Mouse (Mus musculus) retina, adult 2 months (tissue): ENCODE results near the gene Mid1.
A peak's percentile ranks its signal among the peaks of the same experiment; 100 is the strongest.
"Not testable (repeated sequence)": the region's sequence is repeated elsewhere in the genome, so short reads cannot be mapped to it uniquely, and the experiment has no call there.

Source experiments
- DNase-seq: peaks from one replicate; pipeline ENCODE4 v3.0.0-alpha.2; 2012; ENCODE audit warnings: low read depth, low spot score

Gene Mid1

GRCm38 (mm10) chrX:169999912-170000641 lies 315.1 kb downstream of the Mid1 start:
- DNase-seq = not testable (repeated sequence)

DNA sequence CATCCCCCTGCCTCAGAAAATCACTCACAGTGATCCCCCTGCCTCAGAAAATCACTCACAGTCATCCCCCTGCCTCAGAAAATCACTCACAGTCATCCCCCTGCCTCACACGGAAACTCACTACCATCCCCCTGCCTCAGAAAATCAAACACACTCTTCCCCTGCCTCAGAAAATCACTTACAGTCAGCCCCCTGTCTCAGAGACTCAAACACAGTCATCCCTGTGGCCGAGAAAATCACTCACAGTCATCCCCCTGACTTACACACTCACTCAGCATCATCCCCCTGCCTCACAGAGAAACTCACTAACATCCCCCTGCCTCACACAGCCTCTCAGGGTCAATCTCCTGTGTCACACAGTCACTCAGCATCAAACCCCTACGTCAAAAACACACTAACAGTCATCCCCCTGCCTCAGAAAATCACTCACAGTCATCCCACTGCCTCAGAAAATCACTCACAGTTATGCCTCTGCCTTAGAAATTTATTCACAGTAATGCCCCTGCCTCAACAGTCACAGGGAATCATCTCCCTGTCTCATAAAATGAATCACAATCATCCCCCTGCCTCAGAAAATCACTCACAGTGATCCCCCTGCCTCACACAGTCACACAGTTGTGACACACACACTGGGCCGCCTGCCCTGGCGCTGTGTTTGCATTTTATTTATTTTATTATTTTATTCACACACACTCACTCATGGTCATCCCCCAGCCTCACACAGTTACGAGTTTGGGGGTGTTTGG lies 315.8 kb downstream of the Mid1 start:
- not testable (repeated sequence) for DNase-seq

GRCm38 (mm10) chrX:170001388-170001695 lies 316.3 kb downstream of the Mid1 start:
- DNase-seq = not testable (repeated sequence)

DNA sequence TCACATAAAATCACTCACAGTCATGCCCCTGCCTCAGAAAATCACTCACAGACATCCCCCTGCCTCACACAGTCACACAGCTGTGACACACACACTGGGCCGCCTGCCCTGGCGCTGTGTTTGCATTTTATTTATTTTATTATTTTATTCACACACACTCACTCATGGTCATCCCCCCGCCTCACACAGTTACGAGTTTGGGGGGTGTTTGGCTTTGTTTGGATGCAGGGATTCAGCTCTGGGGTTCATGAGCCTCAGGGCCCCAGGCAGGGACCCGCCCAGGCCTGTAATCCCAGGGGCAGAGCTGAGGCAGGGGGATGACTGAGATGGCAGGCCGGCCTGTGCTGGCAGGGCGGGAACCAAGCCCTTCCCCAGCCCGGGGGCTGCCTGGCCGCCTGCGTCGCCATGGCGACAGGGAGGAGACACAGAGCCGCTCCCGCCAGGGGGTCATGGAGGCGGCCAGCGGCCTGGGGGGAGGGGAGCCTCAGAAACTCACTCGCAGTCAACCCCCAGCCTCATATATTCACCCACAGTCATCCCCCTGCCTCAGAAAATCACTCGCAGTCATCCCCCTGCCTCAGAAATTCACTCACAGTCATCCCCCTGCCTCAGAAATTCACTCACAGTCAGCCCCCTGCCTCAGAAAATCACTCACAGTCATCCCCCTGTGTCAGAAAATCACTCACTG lies 317.7 kb downstream of the Mid1 start:
- DNase-seq = not testable (repeated sequence)

DNA sequence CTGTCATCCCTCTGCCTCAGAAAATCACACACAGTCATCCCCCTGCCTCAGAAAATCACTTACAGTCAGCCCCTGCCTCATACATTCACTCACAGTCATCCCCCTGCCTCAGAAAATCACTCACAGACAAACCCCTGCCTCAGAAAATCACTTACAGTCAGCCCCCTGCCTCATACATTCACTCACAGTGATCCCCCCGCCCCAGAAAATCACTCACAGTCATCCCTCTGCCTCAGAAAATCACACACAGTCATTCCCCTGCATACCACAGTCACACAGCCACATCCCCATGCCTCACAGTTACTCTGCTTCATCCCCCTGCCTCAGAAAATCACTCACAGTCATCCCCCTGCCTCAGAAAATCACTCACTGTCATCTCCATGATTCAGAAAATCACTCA lies 318.5 kb downstream of the Mid1 start:
- DNase-seq = not testable (repeated sequence)

DNA sequence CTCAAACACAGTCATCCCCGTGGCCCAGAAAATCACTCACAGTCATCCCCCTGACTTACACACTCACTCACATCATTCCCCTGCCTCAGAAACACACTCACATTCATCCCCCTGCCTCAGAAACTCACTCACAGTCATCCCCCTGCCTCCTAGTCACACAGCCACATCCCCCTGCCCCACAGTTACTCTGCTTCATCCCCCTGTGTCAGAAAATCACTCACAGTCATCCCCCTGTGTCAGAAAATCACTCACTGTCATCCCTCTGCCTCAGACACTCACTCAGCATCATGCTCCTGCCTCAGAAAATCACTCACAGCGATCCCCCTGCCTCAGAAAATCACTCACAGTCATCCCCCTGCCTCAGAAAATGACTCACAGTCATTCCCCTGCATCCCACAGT lies 319.2 kb downstream of the Mid1 start:
- DNase-seq = not testable (repeated sequence)

DNA sequence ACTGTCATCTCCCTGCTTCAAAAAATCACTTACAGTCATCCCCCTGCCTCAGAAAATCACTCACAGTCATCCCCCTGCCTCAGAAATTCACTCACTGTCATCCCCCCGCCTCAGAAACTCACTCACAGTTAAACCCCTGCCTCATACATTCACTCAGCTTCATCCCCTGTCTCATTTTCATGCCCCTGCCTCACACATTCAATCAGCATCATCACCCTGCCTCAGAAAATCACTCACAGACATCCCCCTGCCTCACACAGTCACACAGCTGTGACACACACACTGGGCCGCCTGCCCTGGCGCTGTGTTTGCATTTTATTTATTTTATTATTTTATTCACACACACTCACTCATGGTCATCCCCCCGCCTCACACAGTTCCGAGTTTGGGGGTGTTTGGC lies 319.8 kb downstream of the Mid1 start:
- DNase-seq = not testable (repeated sequence)

DNA sequence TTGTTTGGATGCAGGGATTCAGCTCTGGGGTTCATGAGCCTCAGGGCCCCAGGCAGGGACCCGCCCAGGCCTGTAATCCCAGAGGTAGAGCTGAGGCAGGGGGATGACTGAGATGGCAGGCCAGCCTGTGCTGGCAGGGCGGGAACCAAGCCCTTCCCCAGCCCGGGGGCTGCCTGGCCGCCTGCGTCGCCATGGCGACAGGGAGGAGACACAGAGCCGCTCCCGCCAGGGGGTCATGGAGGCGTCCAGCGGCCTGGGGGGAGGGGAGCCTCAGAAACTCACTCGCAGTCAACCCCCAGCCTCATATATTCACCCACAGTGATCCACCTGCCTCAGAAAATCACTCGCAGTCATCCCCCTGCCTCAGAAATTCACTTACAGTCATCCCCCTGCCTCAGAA lies 320.2 kb downstream of the Mid1 start:
- not testable (repeated sequence) for DNase-seq

DNA sequence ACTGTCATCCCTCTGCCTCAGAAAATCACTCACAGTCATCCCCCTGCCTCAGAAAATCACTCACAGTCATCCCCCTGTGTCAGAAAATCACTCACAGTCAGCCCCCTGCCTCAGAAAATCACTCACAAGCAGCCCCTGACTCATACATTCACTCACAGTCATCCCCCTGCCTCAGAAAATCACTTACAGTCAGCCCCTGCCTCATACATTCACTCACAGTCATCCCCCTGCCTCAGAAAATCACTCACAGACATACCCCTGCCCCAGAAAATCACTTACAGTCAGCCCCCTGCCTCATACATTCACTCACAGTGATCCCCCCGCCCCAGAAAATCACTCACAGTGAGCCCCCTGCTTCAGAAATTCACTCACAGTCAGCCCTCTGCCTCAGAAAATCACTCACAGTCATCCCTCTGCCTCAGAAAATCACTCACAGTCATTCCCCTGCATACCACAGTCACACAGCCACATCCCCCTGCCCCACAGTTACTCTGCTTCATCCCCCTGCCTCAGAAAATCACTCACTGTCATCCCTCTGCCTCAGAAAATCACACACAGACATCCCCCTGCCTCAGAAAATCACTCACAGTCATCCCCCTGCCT lies 320.8 kb downstream of the Mid1 start:
- DNase-seq = not testable (repeated sequence)

- DNase-seq = not testable (repeated sequence)
Observed at GRCm38 (mm10) chrX:170006694-170007247, 321.8 kb downstream of the Mid1 start.

DNA sequence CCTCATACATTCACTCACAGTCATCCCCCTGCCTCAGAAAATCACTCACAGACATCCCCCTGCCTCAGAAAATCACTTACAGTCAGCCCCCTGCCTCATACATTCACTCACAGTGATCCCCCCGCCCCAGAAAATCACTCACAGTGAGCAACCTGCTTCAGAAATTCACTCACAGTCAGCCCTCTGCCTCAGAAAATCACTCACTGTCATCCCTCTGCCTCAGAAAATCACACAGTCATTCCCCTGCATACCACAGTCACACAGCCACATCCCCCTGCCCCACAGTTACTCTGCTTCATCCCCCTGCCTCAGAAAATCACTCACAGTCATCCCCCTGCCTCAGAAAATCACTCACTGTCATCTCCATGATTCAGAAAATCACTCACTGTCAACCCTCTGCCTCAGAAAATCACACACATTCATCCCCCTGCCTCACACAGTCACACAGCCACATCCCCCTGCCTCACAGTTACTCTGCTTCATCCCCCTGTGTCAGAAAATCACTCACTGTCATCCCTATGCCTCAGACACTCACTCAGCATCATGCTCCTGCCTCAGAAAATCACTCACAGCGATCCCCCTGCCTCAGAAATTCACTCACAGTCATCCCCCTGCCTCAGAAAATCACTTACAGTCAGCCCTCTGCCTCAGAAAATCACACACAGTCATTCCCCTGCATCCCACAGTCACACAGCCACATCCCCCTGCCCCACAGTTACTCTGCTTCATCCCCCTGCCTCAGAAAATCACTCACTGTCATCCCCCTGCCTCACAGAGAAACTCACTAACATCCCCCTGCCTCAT lies 322.6 kb downstream of the Mid1 start:
- DNase-seq = not testable (repeated sequence)

DNA sequence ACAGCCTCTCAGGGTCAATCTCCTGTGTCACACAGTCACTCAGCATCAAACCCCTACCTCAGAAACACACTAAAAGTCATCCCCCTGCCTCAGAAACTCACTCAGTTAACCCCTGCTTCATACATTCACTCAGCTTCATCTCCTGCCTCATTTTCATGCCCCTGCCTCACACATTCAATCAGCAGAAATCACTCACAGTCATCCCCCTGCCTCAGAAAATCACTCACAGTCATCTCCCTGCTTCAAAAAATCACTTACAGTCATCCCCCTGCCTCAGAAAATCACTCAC lies 323.1 kb downstream of the Mid1 start:
- not testable (repeated sequence) for DNase-seq

DNA sequence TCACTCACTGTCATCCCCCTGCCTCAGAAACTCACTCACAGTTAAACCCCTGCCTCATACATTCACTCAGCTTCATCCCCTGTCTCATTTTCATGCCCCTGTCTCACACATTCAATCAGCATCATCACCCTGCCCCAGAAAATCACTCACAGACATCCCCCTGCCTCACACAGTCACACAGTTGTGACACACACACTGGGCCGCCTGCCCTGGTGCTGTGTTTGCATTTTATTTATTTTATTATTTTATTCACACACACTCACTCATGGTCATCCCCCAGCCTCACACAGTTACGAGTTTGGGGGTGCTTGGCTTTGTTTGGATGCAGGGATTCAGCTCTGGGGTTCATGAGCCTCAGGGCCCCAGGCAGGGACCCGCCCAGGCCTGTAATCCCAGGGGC lies 323.6 kb downstream of the Mid1 start:
- DNase-seq = not testable (repeated sequence)

DNA sequence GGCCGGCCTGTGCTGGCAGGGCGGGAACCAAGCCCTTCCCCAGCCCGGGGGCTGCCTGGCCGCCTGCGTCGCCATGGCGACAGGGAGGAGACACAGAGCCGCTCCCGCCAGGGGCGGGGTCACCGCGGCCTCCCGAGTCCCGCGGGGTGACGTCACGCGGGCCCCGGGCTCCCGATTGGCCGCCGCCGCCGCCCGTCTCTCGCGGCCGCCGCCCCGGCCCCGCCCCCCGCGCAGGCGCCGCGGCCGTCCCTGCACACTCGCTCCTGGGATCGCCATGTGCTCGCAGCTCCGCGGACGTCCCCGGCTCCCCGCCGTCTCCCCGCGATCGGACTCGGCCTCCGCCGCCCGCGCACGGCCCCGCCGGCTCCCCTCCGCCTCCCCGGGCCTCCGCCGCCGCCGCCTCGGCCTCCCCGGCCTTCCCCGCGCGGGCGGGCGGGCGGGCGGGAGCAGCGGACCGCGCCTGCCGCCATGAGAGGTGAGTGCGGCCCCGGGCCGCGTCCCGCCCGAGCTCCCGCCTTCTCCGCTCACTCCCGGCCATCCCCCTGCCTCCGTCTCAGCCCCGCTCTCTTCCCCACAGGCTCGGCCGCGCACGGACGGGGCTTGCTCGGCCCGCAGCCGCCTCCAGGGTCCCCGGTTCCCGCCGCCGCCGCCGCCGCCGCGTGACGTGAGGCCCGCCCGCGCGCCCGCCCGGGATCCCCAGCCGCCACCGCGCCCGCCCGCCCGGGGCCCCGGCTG lies 324.2 kb downstream of the Mid1 start, which contains the start of gene Gm21887:
Gene Gm21887 (plus strand): TSS at position 644 of the 735 bp plus-strand sequence.
- peak; percentile 97 for DNase-seq

DNA sequence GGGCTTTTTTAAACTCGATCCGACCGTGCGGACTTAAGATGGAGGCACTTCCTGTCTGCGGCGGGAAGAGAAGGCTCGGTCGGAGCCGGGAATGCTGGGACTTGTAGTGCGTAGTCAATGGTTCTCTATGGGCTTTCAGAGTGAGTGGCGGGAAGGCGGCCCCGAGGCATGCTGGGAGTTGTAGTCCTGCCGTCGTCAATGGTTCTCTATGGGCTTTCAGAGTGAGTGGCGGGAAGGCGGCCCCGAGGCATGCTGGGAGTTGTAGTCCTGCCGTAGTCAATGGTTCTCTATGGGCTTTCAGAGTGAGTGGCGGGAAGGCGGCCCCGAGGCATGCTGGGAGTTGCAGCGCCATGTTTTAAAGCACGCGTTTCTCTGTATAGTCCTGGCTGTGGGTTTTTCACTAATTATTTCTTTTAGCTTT lies 324.8 kb downstream of the Mid1 start:
- peak; percentile 100 for DNase-seq

GRCm38 (mm10) chrX:170010581-170011528 lies 325.9 kb downstream of the Mid1 start:
- DNase-seq = not testable (repeated sequence)

DNA sequence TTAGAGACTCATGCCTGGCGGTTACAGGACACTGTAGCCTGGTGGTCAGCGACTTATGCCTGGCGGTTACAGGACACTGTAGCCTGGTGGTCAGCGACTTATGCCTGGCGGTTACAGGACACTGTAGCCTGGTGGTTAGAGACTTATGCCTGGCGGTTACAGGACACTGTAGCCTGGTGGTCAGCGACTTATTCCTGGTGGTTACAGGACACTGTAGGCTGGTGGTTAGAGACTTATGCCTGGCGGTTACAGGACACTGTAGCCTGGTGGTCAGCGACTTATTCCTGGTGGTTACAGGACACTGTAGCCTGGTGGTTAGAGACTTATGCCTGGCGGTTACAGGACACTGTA lies 326.5 kb downstream of the Mid1 start:
- not testable (repeated sequence) for DNase-seq

- DNase-seq = not testable (repeated sequence)
Observed at GRCm38 (mm10) chrX:170013421-170013820, 328.4 kb downstream of the Mid1 start.

DNA sequence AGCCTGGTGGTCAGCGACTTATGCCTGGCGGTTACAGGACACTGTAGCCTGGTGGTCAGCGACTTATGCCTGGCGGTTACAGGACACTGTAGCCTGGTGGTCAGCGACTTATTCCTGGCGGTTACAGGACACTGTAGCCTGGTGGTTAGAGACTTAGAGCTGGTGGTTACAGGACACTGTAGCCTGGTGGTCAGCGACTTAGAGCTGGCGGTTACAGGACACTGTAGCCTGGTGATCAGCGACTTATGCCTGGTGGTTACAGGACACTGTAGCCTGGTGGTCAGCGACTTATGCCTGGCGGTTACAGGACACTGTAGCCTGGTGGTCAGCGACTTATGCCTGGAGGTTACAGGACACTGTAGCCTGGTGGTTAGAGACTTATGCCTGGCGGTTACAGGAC lies 329.0 kb downstream of the Mid1 start:
- DNase-seq = not testable (repeated sequence)
